Mouse (Mus musculus) adrenal gland, postnatal 14 days (tissue): Measurements from ENCODE around the gene Mars. TPM values are rescaled to one million over a fixed set of nuclear protein-coding genes. Genes with fewer than 3 reads are reported as not detected.
"Not testable (repeated sequence)": the region's sequence is repeated elsewhere in the genome, so short reads cannot be mapped to it uniquely, and the experiment has no call there.

Source experiments
- DNase-seq: peaks from one replicate; pipeline ENCODE4 v3.0.0; 2021; ENCODE audit warnings: mixed read lengths
- total RNA-seq: library from RNA; stranded (reverse); gene quantifications from 2 replicates; pipeline ENCODE4 v1.2.3, GENCODE M21; 2021

The Mars gene
- total RNA-seq, 1 experiment from 2014 or later, result 81.9 TPM

- peak; percentile 79 for DNase-seq
Observed at GRCm38 (mm10) chr10:127310523-127311475, 787 bp downstream of the Mars start.

GRCm38 (mm10) chr10:127309167-127309566, 2.4 kb downstream of the Mars start:
- not testable (repeated sequence) for DNase-seq

GRCm38 (mm10) chr10:127303136-127303535, 8.4 kb downstream of the Mars start:
- no peak for DNase-seq

GRCm38 (mm10) chr10:127300361-127300760, 11.2 kb downstream of the Mars start:
- peak; percentile 42 for DNase-seq

- DNase-seq, result no peak
Observed at GRCm38 (mm10) chr10:127297015-127297871, 14.3 kb downstream of the Mars start.

GRCm38 (mm10) chr10:127295986-127296794, 15.4 kb downstream of the Mars start:
- no peak for DNase-seq

GRCm38 (mm10) chr10:127294895-127295510, 16.6 kb downstream of the Mars start:
- peak; percentile 20 for DNase-seq

- DNase-seq, result no peak
Observed at GRCm38 (mm10) chr10:127293590-127294113, 17.9 kb downstream of the Mars start.

GRCm38 (mm10) chr10:127292987-127293538, 18.5 kb downstream of the Mars start:
- DNase-seq, result peak; percentile 76

- no peak for DNase-seq
Observed at GRCm38 (mm10) chr10:127291881-127292638, 19.5 kb downstream of the Mars start.

- DNase-seq, result peak; percentile 78
Observed at GRCm38 (mm10) chr10:127290930-127291880, 20.4 kb downstream of the Mars start.

- peak; percentile 100 for DNase-seq
Observed at GRCm38 (mm10) chr10:127290307-127290929, 21.2 kb downstream of the Mars start.

- peak; percentile 71 for DNase-seq
Observed at GRCm38 (mm10) chr10:127289573-127290191, 21.9 kb downstream of the Mars start.

GRCm38 (mm10) chr10:127288800-127289572, 22.6 kb downstream of the Mars start, which contains the start of gene Mbd6:
TSS of gene Mbd6 (minus strand) at chr10:127289018.
- DNase-seq, result peak; percentile 96

- DNase-seq, result peak; percentile 76
Observed at GRCm38 (mm10) chr10:127288328-127288799, 23.2 kb downstream of the Mars start.

GRCm38 (mm10) chr10:127287936-127288293, 23.7 kb downstream of the Mars start:
- peak; percentile 39 for DNase-seq
